Mouse (Mus musculus): ENCODE data around the gene Ggact.

- TF ChIP-seq CTCF (IDR thresholded peaks at IDR 0.05; ENCODE audit: low read depth) (no peak), EP300 (optimal IDR thresholded peaks at IDR 0.05) (no peak)
These were observed at the start of gene Ggact for GRCm38 (mm10) chr14:122913657-122914056.
